Mouse (Mus musculus): Measurements from ENCODE around the gene Clstn2.

DNA sequence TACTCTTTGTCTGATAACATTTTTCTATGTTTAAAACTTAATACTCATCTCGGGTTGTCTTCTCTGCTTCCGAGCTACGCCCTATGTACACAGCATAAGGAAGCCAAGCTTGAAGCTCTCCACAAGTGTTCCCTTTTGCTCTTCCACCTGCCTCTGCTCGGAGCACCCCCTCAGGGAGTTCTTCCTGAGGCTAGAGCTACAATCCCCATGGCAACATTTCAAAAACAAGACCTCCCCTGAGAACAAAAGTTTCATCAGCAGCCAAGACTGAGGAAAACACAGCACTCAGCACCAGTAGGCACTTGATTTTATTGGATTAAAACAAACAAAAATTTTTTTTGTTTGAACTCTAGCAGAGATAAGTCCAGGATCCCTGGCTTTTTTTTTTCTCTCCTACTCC is 37.3 kb downstream of the Clstn2 start:
- no peak for TF ChIP-seq CTCF (conservative IDR thresholded peaks at IDR 0.05; ENCODE audit: low read length)
- TF ChIP-seq POU5F1 (IDR thresholded peaks at IDR 0.05; ENCODE audit: borderline replicate concordance, low read length): no peak
- no peak for TF ChIP-seq NANOG (IDR thresholded peaks at IDR 0.05; ENCODE audit: borderline replicate concordance, low read length)

All from E14TG2a.4 (cell line).